In genomic region chr6:86806455-86807086, GRCm38 (mm10) we compare ENCODE assay signal across 8 mouse cellular contexts. TPM values are rescaled to one million over a fixed set of nuclear protein-coding genes. Genes with fewer than 3 reads are reported as not detected.
A peak's percentile ranks its signal among the peaks of the same experiment; 100 is the strongest.
DNase-seq lines count a peak whose midpoint lies in the region; ATAC-seq lines count a peak whose summit lies in the region.

No protein-coding gene starts in this region.

- H3K27me3 ChIP-seq in hindbrain, embryonic 16.5 days (replicated peaks; ENCODE audit: control insufficient read depth, insufficient read depth, low read length): no peaks in the 10 kb centered on the region

- DNase-seq in Muller cell, postnatal 12 days (ENCODE audit: inconsistent ontology term): peak; percentile 76
- peak; percentile 69 for DNase-seq in cerebellum, adult 11 months
- DNase-seq in frontal cortex, postnatal 10 days (ENCODE audit: low spot score in 2 of 2): peak; percentile 43 to 72
- DNase-seq in layer of hippocampus, postnatal 25 days (ENCODE audit: extremely low spot score in 1 of 2, low spot score in 1 of 2): peak; percentile 52 to 75
- DNase-seq in lung, postnatal 4 days: peak; percentile 65 to 78
- DNase-seq in right cerebral cortex, postnatal 25 days: peak; percentile 81
- DNase-seq in urinary bladder, postnatal 4 days (ENCODE audit: low spot score in 2 of 2): peak; percentile 49 to 73

- H3K9me3 ChIP-seq in hindbrain, embryonic 16.5 days (ENCODE audit: control insufficient read depth, low read length): no peaks in the 10 kb centered on the region

- no peaks in the 10 kb centered on the region for H3K36me3 ChIP-seq in hindbrain, embryonic 16.5 days (ENCODE audit: control insufficient read depth, insufficient read depth, low read length)

- H3K4me3 ChIP-seq in hindbrain, embryonic 16.5 days (ENCODE audit: low read length): no peak overlapping the region

- no peak overlapping the region for H3K27ac ChIP-seq in hindbrain, embryonic 16.5 days (ENCODE audit: low read depth, low read length)

- no peak overlapping the region for H3K9ac ChIP-seq in hindbrain, embryonic 16.5 days (ENCODE audit: low read depth, low read length)

- H3K4me2 ChIP-seq in hindbrain, embryonic 16.5 days (ENCODE audit: low read length): no peak overlapping the region

- peaks cover 4% of the 10 kb centered on the region; the same call in 1 of the 2 replicates for H3K4me1 ChIP-seq in hindbrain, embryonic 16.5 days (ENCODE audit: control insufficient read depth, insufficient read depth, low read depth, low read length)

- WGBS in hindbrain, embryonic 16.5 days: 0% methylated on average over 5 of the region's 5 CpGs

- ATAC-seq in hindbrain, embryonic 16.5 days: peak; percentile 69; the same call in 1 of the 2 replicates

RNA-seq across cellular contexts. Expression of gene Anxa4, which starts 13.2 kb away (rescaled TPM):
- polyA plus RNA-seq in hindbrain, embryonic 16.5 days (2015; fragmentation: Nextera tagmentation; extraction: Ambion mirVana): 6.3 and 7.4 TPM in 2 replicates
- 1 to 10 TPM; 4.8 to 6.2 TPM for total RNA-seq in layer of hippocampus, postnatal 25 days (2021)

RNA-seq across cellular contexts. Expression of gene Aak1, which starts 42.7 kb away (rescaled TPM):
- polyA plus RNA-seq in hindbrain, embryonic 16.5 days (2015; fragmentation: Nextera tagmentation; extraction: Ambion mirVana): 39.1 and 40.2 TPM in 2 replicates
- total RNA-seq in layer of hippocampus, postnatal 25 days (2021): 100 to 1,000 TPM; 399 to 433 TPM
